Mouse (Mus musculus): ENCODE results near the gene Olfr332.
"Not testable (repeated sequence)": the region's sequence is repeated elsewhere in the genome, so short reads cannot be mapped to it uniquely, and the experiment has no call there.

Gene Olfr332

DNA sequence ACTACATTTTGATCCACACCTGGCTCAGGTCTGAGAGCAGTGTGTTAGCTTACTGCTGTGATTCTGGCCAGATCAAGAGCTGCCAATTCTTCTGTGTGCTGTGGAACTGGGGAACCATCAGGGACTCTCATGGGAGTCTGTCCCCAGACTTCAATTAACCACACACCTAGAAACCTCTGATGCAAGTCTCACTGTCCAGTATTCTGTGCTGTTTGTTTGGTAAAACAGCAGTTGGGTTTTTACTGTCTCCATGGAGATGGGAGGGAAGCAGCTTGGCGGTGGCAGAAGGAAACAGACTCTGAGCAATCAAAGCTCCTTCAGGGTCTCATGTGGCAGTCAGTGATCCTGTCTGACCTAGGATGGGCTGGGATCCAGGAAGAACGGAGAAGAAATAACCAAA is at the start of gene Olfr332:
TSS of gene Olfr332 (minus strand) at position 101 of the 400 bp plus-strand sequence.
- no peak for DNase-seq (ENCODE audit: low spot score)

DNA sequence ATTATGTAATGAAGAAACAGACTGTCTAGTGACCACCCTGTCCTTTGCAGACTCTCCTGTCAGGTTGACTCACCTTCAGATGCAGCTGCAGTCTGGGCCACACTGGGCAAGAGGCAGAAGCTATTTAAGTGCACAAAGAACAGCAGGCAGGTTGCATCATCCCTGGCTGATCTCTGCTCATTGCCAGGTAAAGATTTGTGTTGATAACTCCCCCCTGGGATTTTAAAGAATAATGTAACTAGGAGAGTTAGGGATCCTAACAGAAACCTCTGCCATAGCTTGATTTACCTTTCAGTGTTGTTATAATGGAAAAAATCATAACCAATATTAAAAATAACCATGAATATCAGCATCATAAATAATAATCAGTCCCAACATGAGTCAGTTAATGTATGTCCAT is 42.4 kb upstream of the Olfr332 start, which contains the start of gene Olfr330:
TSS of gene Olfr330 (minus strand) at position 101 of the 400 bp plus-strand sequence.
- DNase-seq (ENCODE audit: low spot score): not testable (repeated sequence)

DNA sequence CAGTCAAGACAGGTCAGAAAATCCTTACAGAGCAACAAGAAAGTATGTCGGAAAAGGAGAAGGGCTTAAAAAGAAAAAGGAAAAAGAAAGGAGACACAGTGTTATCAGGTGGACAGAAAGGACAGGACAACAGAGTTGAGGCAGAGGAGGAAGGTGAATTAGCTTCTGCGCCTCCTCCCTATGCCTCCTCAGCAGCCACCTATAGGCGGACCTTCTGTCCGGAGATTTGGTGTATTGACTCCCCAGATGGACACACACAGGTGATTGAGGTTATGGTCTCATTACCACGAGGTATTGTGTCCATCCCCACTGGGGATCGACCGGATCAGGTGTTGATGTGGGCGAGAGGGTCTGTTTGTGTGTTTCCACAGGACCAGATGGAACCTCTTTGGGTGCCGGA is 27.4 kb upstream of the Olfr332 start:
- peak; percentile 58 for DNase-seq (ENCODE audit: low spot score)

- DNase-seq (ENCODE audit: low spot score): peak; percentile 90
These were observed 26.6 kb upstream of the Olfr332 start for GRCm38 (mm10) chr11:58518916-58519315.

- DNase-seq (ENCODE audit: low spot score): not testable (repeated sequence)
These were observed 16.7 kb upstream of the Olfr332 start for GRCm38 (mm10) chr11:58509058-58509457.

DNA sequence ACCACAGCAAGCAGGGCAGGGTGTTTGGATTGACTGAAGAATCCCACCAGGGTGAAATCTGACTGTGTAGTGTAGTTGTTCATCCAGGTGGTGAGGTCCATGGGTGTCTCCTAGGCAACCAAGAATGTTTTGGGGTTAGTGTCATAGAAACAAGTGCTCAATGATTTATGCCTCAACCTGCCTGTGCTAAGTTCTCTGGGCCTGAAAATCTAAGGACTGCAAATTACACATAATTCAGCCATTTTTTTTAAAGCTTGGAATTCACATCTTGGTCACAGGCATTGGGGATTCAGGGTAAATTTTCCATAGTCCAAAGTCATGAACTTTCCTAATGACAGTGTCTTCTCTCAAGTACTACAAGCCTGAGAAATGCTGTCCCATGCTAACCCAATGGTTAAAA is 10.1 kb upstream of the Olfr332 start, which contains the start of gene Olfr331:
TSS of gene Olfr331 (minus strand) at position 101 of the 400 bp plus-strand sequence.
- not testable (repeated sequence) for DNase-seq (ENCODE audit: low spot score)

DNA sequence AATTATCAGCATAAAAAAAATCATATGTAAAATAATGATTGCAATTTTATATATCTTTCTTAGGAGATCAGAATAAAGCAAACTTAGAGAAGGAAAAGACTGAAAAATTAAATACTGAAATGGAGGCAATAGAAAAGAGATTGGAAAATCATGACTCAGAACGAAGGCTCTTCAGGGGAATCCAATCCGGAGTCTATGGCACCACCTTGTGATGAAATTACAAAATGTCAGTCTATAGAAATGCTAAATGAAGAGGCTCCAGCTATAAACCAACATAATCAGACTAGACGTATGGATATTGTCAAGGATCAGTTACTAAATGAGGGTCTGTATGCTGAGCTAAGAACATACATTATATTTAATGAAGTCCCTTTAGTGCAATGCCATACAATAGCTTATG is 6.9 kb upstream of the Olfr332 start:
- DNase-seq (ENCODE audit: low spot score): no peak

DNA sequence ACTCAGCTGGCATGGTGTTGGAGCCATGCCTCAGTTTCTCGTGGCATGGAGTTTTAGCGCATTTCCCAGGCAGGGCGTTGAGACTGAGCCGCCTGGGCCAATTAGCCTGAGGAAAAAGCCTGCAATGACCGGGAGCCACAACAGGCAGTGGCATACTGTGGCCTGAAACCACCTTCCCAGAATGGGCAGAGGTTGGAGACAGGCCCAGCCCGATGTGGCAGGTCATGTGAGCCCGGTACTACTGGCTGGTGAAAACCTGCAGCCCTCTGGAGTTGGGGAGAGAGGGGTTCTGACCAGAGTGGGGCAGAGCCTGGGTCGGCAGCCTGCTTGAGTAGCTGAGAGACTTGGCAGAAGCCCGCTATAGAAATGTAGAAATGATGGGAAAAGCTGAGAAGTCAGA is 6.4 kb upstream of the Olfr332 start:
- DNase-seq (ENCODE audit: low spot score): no peak

DNA sequence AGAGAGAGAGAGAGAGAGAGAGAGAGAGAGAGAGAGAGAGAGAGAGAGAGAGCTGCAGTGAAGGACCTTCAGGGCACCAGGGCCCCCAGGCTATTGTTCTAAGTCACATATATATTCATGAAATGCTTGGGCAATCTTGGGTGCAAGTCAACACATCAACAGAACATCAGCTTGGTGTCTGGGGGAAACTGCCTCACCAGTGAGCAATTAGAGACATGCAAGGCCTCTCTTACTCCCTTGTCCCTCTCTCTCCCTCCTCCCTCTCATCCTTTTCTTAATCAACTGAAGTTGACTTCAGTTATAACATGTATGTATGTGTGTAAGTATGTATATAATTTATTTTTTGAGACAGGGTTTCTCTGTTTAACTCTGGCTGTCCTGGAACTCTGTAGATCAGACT is 30.2 kb downstream of the Olfr332 start, which contains the start of gene Olfr30:
TSS of gene Olfr30 (minus strand) at position 101 of the 400 bp plus-strand sequence.
- DNase-seq (ENCODE audit: low spot score): no peak

GRCm38 (mm10) chr11:58453592-58453991 is 38.8 kb downstream of the Olfr332 start:
- no peak for DNase-seq (ENCODE audit: low spot score)

DNA sequence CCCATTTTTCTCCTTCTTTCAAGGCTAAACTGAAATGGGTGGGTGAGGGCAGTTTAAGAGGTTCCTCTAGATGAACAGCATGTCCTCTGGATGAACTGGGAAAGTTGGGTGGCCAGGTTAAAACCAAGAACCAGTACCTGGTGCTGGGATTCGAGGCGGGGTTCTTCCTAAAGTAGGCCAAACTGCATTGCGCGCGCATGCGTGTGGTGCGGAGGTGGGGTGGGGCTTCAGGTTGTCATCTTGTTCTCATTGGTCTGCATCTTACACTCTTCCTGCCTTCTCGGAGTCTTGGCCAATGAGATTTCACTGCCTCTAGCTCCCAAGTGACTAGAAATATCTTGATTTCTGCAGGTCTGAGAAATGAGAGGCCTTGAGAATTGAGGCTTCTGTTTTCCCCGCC is 39.6 kb downstream of the Olfr332 start, which contains the start of gene Lypd9:
TSS of gene Lypd9 (minus strand) at position 165 of the 400 bp plus-strand sequence.
- DNase-seq (ENCODE audit: low spot score): no peak

All from testis, postnatal 10 days (tissue).